In the genomic region with DNA sequence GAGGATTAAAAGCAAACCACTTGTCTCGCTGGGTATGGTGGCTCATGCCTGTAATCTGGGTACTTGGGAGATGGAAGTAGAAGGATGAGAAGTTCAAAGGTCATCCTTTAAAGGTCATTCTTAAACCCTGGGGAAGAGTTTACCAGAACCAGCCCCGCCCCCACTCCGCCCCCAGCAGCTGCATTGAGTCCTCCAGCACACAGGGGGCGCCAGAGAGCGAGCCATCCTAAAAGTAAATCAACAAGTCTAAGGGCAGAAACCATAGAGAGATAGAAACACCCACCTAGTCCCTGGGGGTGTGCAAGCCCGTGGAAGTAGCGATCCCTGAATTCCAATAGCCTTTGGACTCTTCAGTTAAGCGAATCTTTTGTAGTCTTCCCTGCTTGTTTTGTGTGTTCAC, we compare ENCODE assay signal across 11 mouse cellular contexts.
DNase-seq lines count a peak whose midpoint lies in the region; ATAC-seq lines count a peak whose summit lies in the region.
"Had no signal": no experiment of that assay in that cellular context is flagged by ENCODE, and none has a peak within 500 bp of the region (broad histone marks: within the 10 kb centered on the region; RNA-seq: fewer than 3 reads in every experiment).

No protein-coding gene starts in this region.

- DNase-seq in limb, embryonic 11.5 days (ENCODE audit: low spot score) = peak; percentile 45
- DNase-seq in limb, embryonic 10.5 days (ENCODE audit: low spot score) = no peak
- peak; percentile 25 for DNase-seq in 416B (ENCODE audit: low read depth)
- DNase-seq in B cell, adult 2 months = peak; percentile 63 to 67
- DNase-seq in c-Kit-positive CD71-positive TER-119-positive erythroid progenitor cells, embryonic 14.5 days (ENCODE audit: low spot score) = peak; percentile 23
- no peak for DNase-seq in ovary, postnatal 14 days (ENCODE audit: low spot score)
- no peak for DNase-seq in left cerebral cortex, adult 11 months (ENCODE audit: low spot score)
- DNase-seq: adrenal gland, adult 8-10 months; right cerebral cortex, postnatal 25 days had no signal

- 78% methylated on average over 8 of the region's 8 CpGs for WGBS in limb, embryonic 11.5 days
- 74% methylated on average over 8 of the region's 8 CpGs for WGBS in limb, embryonic 10.5 days

- H3K9ac ChIP-seq in limb, embryonic 11.5 days (ENCODE audit: low read length) = no peak overlapping the region
- H3K9ac ChIP-seq: hindbrain, embryonic 14.5 days had no signal

- no peak for ATAC-seq in limb, embryonic 11.5 days (ENCODE audit: insufficient number of reproducible peaks, low FRiP score, low TSS enrichment, low read depth)

- no peaks in the 10 kb centered on the region for H3K36me3 ChIP-seq in limb, embryonic 11.5 days (ENCODE audit: control insufficient read depth, insufficient read depth, low read length)
- no peaks in the 10 kb centered on the region for H3K36me3 ChIP-seq in limb, embryonic 10.5 days

- peaks cover 5% of the 10 kb centered on the region; the same call in 1 of the 2 replicates for H3K4me1 ChIP-seq in limb, embryonic 11.5 days (ENCODE audit: control insufficient read depth, insufficient read depth, low read length)
- peaks cover 49% of the 10 kb centered on the region for H3K4me1 ChIP-seq in limb, embryonic 10.5 days

- no peaks in the 10 kb centered on the region for H3K27me3 ChIP-seq in limb, embryonic 11.5 days (ENCODE audit: control insufficient read depth, insufficient read depth, low read length)
- H3K27me3 ChIP-seq in limb, embryonic 10.5 days (ENCODE audit: low read depth, poor library complexity, severe bottlenecking) = peaks cover 4% of the 10 kb centered on the region; the same call in 1 of the 2 replicates

- H3K27ac ChIP-seq in limb, embryonic 11.5 days (replicated peaks; ENCODE audit: low read depth, low read length) = no peak overlapping the region
- H3K27ac ChIP-seq in limb, embryonic 10.5 days = no peak overlapping the region
- H3K27ac ChIP-seq: hindbrain, embryonic 14.5 days had no signal

- H3K4me2 ChIP-seq in limb, embryonic 11.5 days (ENCODE audit: low read depth, severe bottlenecking) = no peak overlapping the region
- H3K4me2 ChIP-seq: hindbrain, embryonic 14.5 days had no signal

- no peak overlapping the region for H3K4me3 ChIP-seq in limb, embryonic 11.5 days (ENCODE audit: low read depth, low read length)
- no peak overlapping the region for H3K4me3 ChIP-seq in limb, embryonic 10.5 days
- H3K4me3 ChIP-seq: erythroblast, embryonic 14.5 days had no signal

- H3K9me3 ChIP-seq in limb, embryonic 11.5 days (ENCODE audit: control insufficient read depth, low read length) = no peaks in the 10 kb centered on the region; the same call in 1 of the 2 replicates
- peaks cover 3% of the 10 kb centered on the region; the same call in 1 of the 2 replicates for H3K9me3 ChIP-seq in limb, embryonic 10.5 days (replicated peaks)

Comparison
In these comparisons a context has a peak if more than half of its experiments do, and no peak if none do; other contexts are left out.
1. DNase-seq: peak in limb, embryonic 11.5 days (single experiment), 416B (single experiment), B cell, adult 2 months (2 of 2) and c-Kit-positive CD71-positive TER-119-positive erythroid progenitor cells, embryonic 14.5 days (single experiment); none in limb, embryonic 10.5 days (single experiment), ovary, postnatal 14 days (single experiment) and left cerebral cortex, adult 11 months (single experiment).